Mouse (Mus musculus) CH12.LX (cell line): Measurements from ENCODE around the gene Pebp1. TPM values are rescaled to one million over a fixed set of nuclear protein-coding genes. Genes with fewer than 3 reads are reported as not detected.

Experiments
- DNase-seq: peaks from one replicate; pipeline ENCODE4 v3.0.0-alpha.2; 2013; ENCODE audit errors: extremely low read depth
- H3K27ac ChIP-seq: 2 replicates; pipeline ENCODE4 v1.5.1; 2012; ENCODE audit warnings: low read depth, mild to moderate bottlenecking, control low read depth, moderate library complexity; ENCODE audit not compliant: insufficient read depth
- H3K27me3 ChIP-seq: replicated peaks from 2 replicates; pipeline ENCODE3; 2012; ENCODE audit warnings: inconsistent platforms
- H3K36me3 ChIP-seq, 2 experiments: replicated peaks in 1 of 2; 2 replicates each; pipeline versions ENCODE3 to v1.6.1; 2012; ENCODE audit warnings: inconsistent platforms in 1 of 2, low read length in 1 of 2, mild to moderate bottlenecking in 1 of 2, mixed read lengths in 1 of 2, moderate library complexity in 1 of 2; ENCODE audit not compliant: control insufficient read depth in 1 of 2, insufficient read depth in 1 of 2
- H3K4me1 ChIP-seq, 2 experiments: 2 replicates each; pipeline ENCODE4 v1.6.1; 2012; ENCODE audit warnings: inconsistent platforms in 1 of 2, moderate library complexity in 1 of 2; ENCODE audit not compliant: insufficient read depth in 2 of 2, control insufficient read depth in 1 of 2
- H3K4me2 ChIP-seq: 2 replicates; pipeline ENCODE4 v1.6.1; 2012; ENCODE audit warnings: low read depth, mild to moderate bottlenecking, control low read depth; ENCODE audit not compliant: poor library complexity, insufficient read depth, severe bottlenecking
- H3K4me3 ChIP-seq, 3 experiments: fragments of 150-350 bp in 1 of 3; sonication (generic) in 1 of 3; replicated peaks in 1 of 3; 2 replicates each; pipeline versions ENCODE3 to v1.5.1; 2011 to 2012; ENCODE audit warnings: low read depth in 2 of 3, low read length in 2 of 3, mild to moderate bottlenecking in 2 of 3, moderate library complexity in 2 of 3, control low read depth in 1 of 3, improper control_type of control experiment in 1 of 3, inconsistent platforms in 1 of 3, mixed read lengths in 1 of 3; ENCODE audit not compliant: poor library complexity in 1 of 3
- H3K79me2 ChIP-seq: replicated peaks from 2 replicates; pipeline ENCODE4 v1.6.1; 2012; ENCODE audit warnings: mild to moderate bottlenecking, moderate library complexity; ENCODE audit not compliant: control insufficient read depth, poor library complexity, insufficient read depth, severe bottlenecking; ENCODE audit errors: extremely low read depth
- H3K9ac ChIP-seq: 2 replicates; pipeline ENCODE4 v1.6.1; 2012; ENCODE audit warnings: low read depth, mild to moderate bottlenecking, control low read depth, moderate library complexity; ENCODE audit not compliant: insufficient read depth
- H3K9me3 ChIP-seq: replicated peaks from 2 replicates; pipeline ENCODE3; 2012; ENCODE audit warnings: low read length, inconsistent platforms, mixed read lengths
- BHLHE40 ChIP-seq: IDR thresholded peaks from 2 replicates; pipeline ENCODE4 v1.6.1; 2011; ENCODE audit warnings: mild to moderate bottlenecking, low read depth, low read length, improper control_type of control experiment
- CHD1 ChIP-seq: IDR thresholded peaks from 2 replicates; pipeline ENCODE4 v1.6.1; 2012; ENCODE audit warnings: low read depth, low read length, improper control_type of control experiment, inconsistent platforms
- CHD2 ChIP-seq: IDR thresholded peaks from 2 replicates; pipeline ENCODE4 v1.6.1; 2011; ENCODE audit warnings: low read length, improper control_type of control experiment
- CTCF ChIP-seq, 2 experiments: IDR thresholded peaks in 1 of 2; conservative IDR thresholded peaks in 1 of 2; 2 replicates each; pipeline ENCODE4 v1.5.1; 2011 to 2012; ENCODE audit warnings: low read depth in 2 of 2, low read length in 2 of 2, improper control_type of control experiment in 1 of 2, inconsistent platforms in 1 of 2, mild to moderate bottlenecking in 1 of 2, moderate library complexity in 1 of 2
- ELF1 ChIP-seq: IDR thresholded peaks from 2 replicates; pipeline ENCODE4 v1.6.1; 2014; ENCODE audit warnings: low read depth, mild to moderate bottlenecking, inconsistent platforms, low read length, improper control_type of control experiment
- ETS1 ChIP-seq: conservative IDR thresholded peaks from 2 replicates; pipeline ENCODE4 v1.6.1; 2012; ENCODE audit warnings: low read depth, mild to moderate bottlenecking, inconsistent platforms, low read length, improper control_type of control experiment, moderate library complexity
- GABPA ChIP-seq: IDR thresholded peaks from 2 replicates; pipeline ENCODE4 v1.6.1; 2012; ENCODE audit warnings: low read depth, low read length, improper control_type of control experiment, inconsistent platforms; ENCODE audit not compliant: insufficient replicate concordance
- JUN ChIP-seq: IDR thresholded peaks from 2 replicates; pipeline ENCODE4 v1.6.1; 2011; ENCODE audit warnings: low read depth, mild to moderate bottlenecking, low read length, improper control_type of control experiment, moderate library complexity; ENCODE audit not compliant: insufficient read depth
- JUND ChIP-seq: conservative IDR thresholded peaks from 2 replicates; pipeline ENCODE4 v1.6.1; 2011; ENCODE audit warnings: low read depth, low read length, improper control_type of control experiment
- KAT2A ChIP-seq: IDR thresholded peaks from 2 replicates; pipeline ENCODE4 v1.6.1; 2012; ENCODE audit warnings: low read length, improper control_type of control experiment, inconsistent platforms; ENCODE audit not compliant: insufficient replicate concordance
- MAFK ChIP-seq: IDR thresholded peaks from 2 replicates; pipeline ENCODE4 v1.6.1; 2011; ENCODE audit warnings: low read length, improper control_type of control experiment; ENCODE audit not compliant: insufficient replicate concordance
- MAX ChIP-seq: IDR thresholded peaks from 2 replicates; pipeline ENCODE4 v1.6.1; 2011; ENCODE audit warnings: low read length, improper control_type of control experiment
- MAZ ChIP-seq: IDR thresholded peaks from 2 replicates; pipeline ENCODE4 v1.6.1; 2012; ENCODE audit warnings: low read depth, mild to moderate bottlenecking, inconsistent platforms, low read length, improper control_type of control experiment, moderate library complexity
- MXI1 ChIP-seq: IDR thresholded peaks from 2 replicates; pipeline ENCODE4 v1.6.1; 2011; ENCODE audit warnings: mild to moderate bottlenecking, low read depth, low read length, improper control_type of control experiment
- NELFE ChIP-seq: IDR thresholded peaks from 2 replicates; pipeline ENCODE4 v1.6.1; 2011; ENCODE audit warnings: low read depth, low read length, improper control_type of control experiment
- POLR2A ChIP-seq: IDR thresholded peaks from 2 replicates; pipeline ENCODE4 v1.6.1; 2011; ENCODE audit warnings: low read depth, mild to moderate bottlenecking, improper control_type of control experiment, low read length
- POLR2AphosphoS2 ChIP-seq: IDR thresholded peaks from 2 replicates; pipeline ENCODE4 v1.6.1; 2011; ENCODE audit warnings: low read depth, low read length, improper control_type of control experiment
- RAD21 ChIP-seq: IDR thresholded peaks from 2 replicates; pipeline ENCODE4 v1.6.1; 2011; ENCODE audit warnings: low read depth, mild to moderate bottlenecking, low read length, improper control_type of control experiment, moderate library complexity
- RCOR1 ChIP-seq: conservative IDR thresholded peaks from 2 replicates; pipeline ENCODE4 v1.6.1; 2012; ENCODE audit warnings: low read depth, mild to moderate bottlenecking, inconsistent platforms, low read length, improper control_type of control experiment
- SMC3 ChIP-seq: IDR thresholded peaks from 2 replicates; pipeline ENCODE4 v1.6.1; 2011; ENCODE audit warnings: low read depth, low read length, improper control_type of control experiment
- ZC3H11A ChIP-seq: IDR thresholded peaks from 2 replicates; pipeline ENCODE4 v1.6.1; 2012; ENCODE audit warnings: low read depth, mild to moderate bottlenecking, inconsistent platforms, low read length, improper control_type of control experiment
- ZNF384 ChIP-seq: IDR thresholded peaks from 2 replicates; pipeline ENCODE4 v1.6.1; 2012; ENCODE audit warnings: low read depth, low read length, improper control_type of control experiment, inconsistent platforms
- dilution Hi-C: fragments of 300-500 bp; cut with MboI; formaldehyde crosslinking; loops from 2 replicates; pipeline ENCODE4 v1.14.3; 2020; ENCODE audit warnings: low sequenced_read_pairs; ENCODE audit not compliant: extremely low pct_unique_long_range_greater_than_20kb, extremely low pct_ligation_motif_present
- in situ Hi-C: fragments of 300-500 bp; cut with MboI; formaldehyde crosslinking; loops from 3 replicates; pipeline ENCODE4 v1.14.3; 2019; ENCODE audit warnings: low sequenced_read_pairs, low pct_ligation_motif_present, low pct_unique_long_range_greater_than_20kb, mixed read lengths
- polyA plus RNA-seq: library from polyadenylated mRNA; unstranded; fragments of >175 nt; gene quantifications from 2 replicates; pipeline ENCODE4 v1.2.1, GENCODE M21; 2012; ENCODE audit warnings: low read depth; ENCODE audit not compliant: insufficient read length
- total RNA-seq, 2 experiments: library from RNA; depleted of rRNA; stranded (reverse); fragments of 300-350 nt in 1 of 2; fragments of >200 nt in 1 of 2; gene quantifications; 2 replicates each; pipeline ENCODE4 v1.2.3; 2012 to 2014

Pebp1 gene
- total and polyA plus RNA-seq, 3 experiments = 393 to 710 (median 585) TPM

DNA sequence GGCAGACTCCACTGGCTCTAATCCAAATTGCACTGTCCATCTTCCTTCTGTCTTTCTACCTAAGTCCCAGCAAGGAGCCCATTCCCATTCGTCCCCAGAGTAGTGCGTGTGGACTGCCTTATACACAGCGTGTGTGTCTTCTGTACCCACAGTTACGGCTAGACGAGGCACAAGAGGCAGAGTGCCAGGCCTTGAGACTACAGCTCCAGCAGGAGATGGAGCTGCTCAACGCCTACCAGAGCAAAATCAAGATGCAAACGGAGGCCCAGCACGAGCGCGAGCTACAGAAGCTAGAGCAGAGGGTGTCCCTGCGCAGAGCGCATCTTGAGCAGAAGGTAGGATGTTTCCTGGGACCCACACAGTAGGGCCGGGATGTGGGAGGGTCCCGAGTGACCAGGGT lies 15.5 kb downstream of the Pebp1 start:
- H3K9me3 ChIP-seq = no peaks in the 10 kb centered on the region
- H3K27me3 ChIP-seq = no peaks in the 10 kb centered on the region
- TF ChIP-seq JUND = no peak
- no peak for TF ChIP-seq KAT2A
- TF ChIP-seq JUN = no peak
- TF ChIP-seq RCOR1 = no peak
- no peak for TF ChIP-seq POLR2A
- no peak overlapping the region for H3K9ac ChIP-seq
- no peak for DNase-seq
- no peak overlapping the region for H3K4me3 ChIP-seq
- no peak overlapping the region for H3K27ac ChIP-seq
- H3K4me1 ChIP-seq = peaks cover 0 to 2% of the 10 kb centered on the region in 2 experiments; a peak in 1 of 4 replicates
- H3K79me2 ChIP-seq = no peaks in the 10 kb centered on the region
- no peak overlapping the region for H3K4me2 ChIP-seq
- H3K36me3 ChIP-seq = peaks cover 18 to 78% of the 10 kb centered on the region in 2 experiments
- dilution Hi-C loops (no loop called here), in situ Hi-C loops (no loop called here)

DNA sequence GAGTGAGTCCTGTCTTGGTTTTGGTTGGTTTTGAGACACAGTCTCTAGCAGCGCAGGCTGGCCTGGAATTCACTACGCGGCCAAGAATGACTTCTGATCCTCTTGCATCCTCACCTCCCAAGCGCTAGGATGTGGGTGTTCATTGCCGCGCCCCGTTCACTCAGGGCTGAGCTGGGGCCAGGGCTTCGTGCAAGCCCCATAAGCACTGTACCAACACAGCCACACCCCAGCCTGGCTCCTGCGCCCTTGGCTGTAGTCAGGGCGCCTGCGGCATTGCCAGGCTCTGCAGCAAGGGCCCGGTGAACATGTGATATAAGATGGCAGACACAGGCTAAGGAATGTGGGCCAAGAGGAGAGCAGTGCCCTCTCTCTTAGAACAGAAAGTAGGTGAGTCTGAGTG lies 18.0 kb downstream of the Pebp1 start:
- H3K27me3 ChIP-seq = no peaks in the 10 kb centered on the region
- H3K9ac ChIP-seq = no peak overlapping the region
- no peak overlapping the region for H3K4me2 ChIP-seq
- peaks cover 0 to 2% of the 10 kb centered on the region in 2 experiments; a peak in 1 of 4 replicates for H3K4me1 ChIP-seq
- H3K36me3 ChIP-seq = peaks cover 33 to 87% of the 10 kb centered on the region in 2 experiments
- no peak for TF ChIP-seq JUN
- TF ChIP-seq ZNF384 = no peak
- TF ChIP-seq MAFK = no peak
- TF ChIP-seq ZC3H11A = no peak
- no peak for TF ChIP-seq SMC3
- TF ChIP-seq CHD1 = no peak
- no peak for TF ChIP-seq MAZ
- TF ChIP-seq ETS1 = no peak
- TF ChIP-seq MXI1 = no peak
- no peak for TF ChIP-seq RAD21
- TF ChIP-seq NELFE = no peak
- TF ChIP-seq MAX = no peak
- no peak for TF ChIP-seq CTCF (conservative IDR thresholded peaks at IDR 0.05 in 1 of 2, IDR thresholded peaks at IDR 0.05 in 1 of 2; ENCODE audit: low read depth in 2 of 2, low read length in 2 of 2)
- TF ChIP-seq POLR2AphosphoS2 = no peak
- TF ChIP-seq ELF1 = no peak
- no peak for TF ChIP-seq POLR2A
- no peak for TF ChIP-seq GABPA
- TF ChIP-seq BHLHE40 = no peak
- TF ChIP-seq CHD2 = no peak
- DNase-seq = no peak
- dilution Hi-C loops (no loop called here), in situ Hi-C loops (no loop called here)
- H3K4me3 ChIP-seq = no peak overlapping the region
- H3K9me3 ChIP-seq = no peaks in the 10 kb centered on the region
- no peaks in the 10 kb centered on the region for H3K79me2 ChIP-seq
- no peak overlapping the region for H3K27ac ChIP-seq
